ENCODE assay signal across 21 mouse cellular contexts in the genomic region with DNA sequence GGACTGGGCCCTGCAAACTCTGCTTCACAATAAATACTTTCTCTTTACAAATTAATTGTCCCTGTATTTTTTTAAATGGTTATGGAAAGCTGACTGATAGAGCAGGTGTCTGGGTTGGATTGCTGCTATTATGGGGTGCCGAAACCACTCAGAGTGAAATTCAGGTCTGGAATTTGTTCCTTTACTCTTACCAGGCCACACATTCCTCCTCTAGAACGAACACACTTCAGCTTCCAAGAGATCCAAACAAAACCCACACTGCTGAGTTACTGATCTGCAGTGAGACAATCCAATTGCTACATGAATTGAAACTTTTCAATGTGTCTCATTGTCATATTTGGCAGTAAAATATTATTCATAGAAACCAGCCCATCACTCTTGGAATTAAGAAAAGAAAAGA.
"Had no signal": no experiment of that assay in that cellular context is flagged by ENCODE, and none has a peak within 500 bp of the region (broad histone marks: within the 10 kb centered on the region; RNA-seq: fewer than 3 reads in every experiment).

No protein-coding gene starts in this region.

- ATAC-seq: intestine, embryonic 16.5 days; liver, postnatal 0 days; midbrain, embryonic 15.5 days had no signal

- H3K27me3 ChIP-seq: limb, embryonic 12.5 days; limb, embryonic 15.5 days; midbrain, embryonic 15.5 days; neural tube, embryonic 13.5 days; stomach, embryonic 15.5 days had no signal

- DNase-seq: kidney, adult 2 months; kidney, postnatal 10 days; kidney, postnatal 36 days; layer of hippocampus, postnatal 36 days; left cerebral cortex, postnatal 4 days; liver, postnatal 0 days; lung, postnatal 14 days; retina, postnatal 1 day; right cerebral cortex, postnatal 25 days; spleen, adult 18-20 months; thymus, postnatal 25 days had no signal

- H3K9ac ChIP-seq: limb, embryonic 12.5 days; limb, embryonic 15.5 days; liver, embryonic 14.5 days; liver, postnatal 0 days; midbrain, embryonic 15.5 days; neural tube, embryonic 13.5 days; stomach, embryonic 15.5 days had no signal

- H3K4me3 ChIP-seq: left cerebral cortex, adult 2 months; limb, embryonic 12.5 days; limb, embryonic 15.5 days; midbrain, embryonic 15.5 days; neural tube, embryonic 13.5 days; stomach, embryonic 15.5 days had no signal

- H3K4me1 ChIP-seq: limb, embryonic 15.5 days; midbrain, embryonic 15.5 days; neural tube, embryonic 13.5 days; stomach, embryonic 15.5 days had no signal

- H3K36me3 ChIP-seq: limb, embryonic 12.5 days; limb, embryonic 15.5 days; midbrain, embryonic 15.5 days; neural tube, embryonic 13.5 days; stomach, embryonic 15.5 days had no signal

- H3K27ac ChIP-seq: left cerebral cortex, adult 2 months; limb, embryonic 12.5 days; limb, embryonic 15.5 days; liver, embryonic 14.5 days; midbrain, embryonic 15.5 days; neural tube, embryonic 13.5 days; stomach, embryonic 15.5 days had no signal

- H3K4me2 ChIP-seq: limb, embryonic 12.5 days; limb, embryonic 15.5 days; liver, embryonic 11.5 days; midbrain, embryonic 11.5 days; midbrain, embryonic 15.5 days; neural tube, embryonic 13.5 days; stomach, embryonic 15.5 days had no signal

- H3K9me3 ChIP-seq: limb, embryonic 12.5 days; limb, embryonic 15.5 days; midbrain, embryonic 15.5 days; neural tube, embryonic 13.5 days; stomach, embryonic 15.5 days had no signal
